Mouse (Mus musculus) spleen, postnatal 10 days (tissue): ENCODE measurements around the gene Dao.
A peak's percentile ranks its signal among the peaks of the same experiment; 100 is the strongest.

Source experiments
- DNase-seq, 2 experiments: peaks; one replicate each; pipeline ENCODE4 v3.0.0; 2021 to 2022; ENCODE audit warnings: low spot score in 2 of 2

Dao gene

GRCm38 (mm10) chr5:114003542-114003941 is at the start of gene Dao:
Gene Dao, plus strand, starts transcription at chr5:114003703.
- no peak for DNase-seq

- peak; percentile 77 to 87 for DNase-seq
Measured at GRCm38 (mm10) chr5:113954421-113954820, 49.1 kb upstream of the Dao start.

GRCm38 (mm10) chr5:113955281-113955680 is 48.2 kb upstream of the Dao start:
- no peak for DNase-seq

GRCm38 (mm10) chr5:113955691-113956090 is 47.8 kb upstream of the Dao start:
- DNase-seq, result no peak

GRCm38 (mm10) chr5:113956510-113956909 is 47.0 kb upstream of the Dao start:
- DNase-seq, result peak; percentile 97

- DNase-seq, result no peak
Measured at GRCm38 (mm10) chr5:113959039-113959438, 44.5 kb upstream of the Dao start.

GRCm38 (mm10) chr5:113960416-113960815 is 43.1 kb upstream of the Dao start:
- DNase-seq, result no peak

- no peak for DNase-seq
Measured at GRCm38 (mm10) chr5:113961776-113962175, 41.7 kb upstream of the Dao start.

- no peak for DNase-seq
Measured at GRCm38 (mm10) chr5:113964972-113965371, 38.5 kb upstream of the Dao start.

- DNase-seq, result no peak
Measured at GRCm38 (mm10) chr5:113965659-113966185, 37.8 kb upstream of the Dao start.

GRCm38 (mm10) chr5:113966452-113967150 is 36.9 kb upstream of the Dao start:
- DNase-seq, result no peak

GRCm38 (mm10) chr5:113968371-113968770 is 35.1 kb upstream of the Dao start:
- DNase-seq, result no peak

GRCm38 (mm10) chr5:113971434-113971960 is 32.0 kb upstream of the Dao start:
- no peak for DNase-seq

- DNase-seq, result peak in 1 of 2 experiments; percentile 46
Measured at GRCm38 (mm10) chr5:113972589-113973515, 30.7 kb upstream of the Dao start.

GRCm38 (mm10) chr5:113973790-113974189 is 29.7 kb upstream of the Dao start:
- DNase-seq, result peak in 1 of 2 experiments; percentile 44

GRCm38 (mm10) chr5:113974576-113974975 is 28.9 kb upstream of the Dao start:
- DNase-seq, result no peak

GRCm38 (mm10) chr5:113975538-113976215 is 27.8 kb upstream of the Dao start:
- peak in 1 of 2 experiments; percentile 62 for DNase-seq

GRCm38 (mm10) chr5:113976597-113976996 is 26.9 kb upstream of the Dao start:
- DNase-seq, result no peak

- DNase-seq, result peak in 1 of 2 experiments; percentile 60
Measured at GRCm38 (mm10) chr5:113977309-113977708, 26.2 kb upstream of the Dao start.

GRCm38 (mm10) chr5:113980511-113980910 is 23.0 kb upstream of the Dao start:
- DNase-seq, result no peak

- DNase-seq, result peak in 1 of 2 experiments; percentile 39
Measured at GRCm38 (mm10) chr5:113981171-113981570, 22.3 kb upstream of the Dao start.

GRCm38 (mm10) chr5:113981843-113982242 is 21.7 kb upstream of the Dao start:
- DNase-seq, result no peak
